Mouse (Mus musculus) CH12.LX (cell line): ENCODE results near the gene Prrt2.
A peak's percentile ranks its signal among the peaks of the same experiment; 100 is the strongest.

Source experiments
- CHD1 ChIP-seq: IDR thresholded peaks from 2 replicates; pipeline ENCODE4 v1.6.1; 2012; ENCODE audit warnings: low read depth, low read length, improper control_type of control experiment, inconsistent platforms
- HCFC1 ChIP-seq: IDR thresholded peaks from 2 replicates; pipeline ENCODE4 v1.6.1; 2012; ENCODE audit warnings: low read depth, mild to moderate bottlenecking, inconsistent platforms, low read length, improper control_type of control experiment
- KAT2A ChIP-seq: IDR thresholded peaks from 2 replicates; pipeline ENCODE4 v1.6.1; 2012; ENCODE audit warnings: low read length, improper control_type of control experiment, inconsistent platforms; ENCODE audit not compliant: insufficient replicate concordance
- SIN3A ChIP-seq: IDR thresholded peaks from 2 replicates; pipeline ENCODE4 v1.6.1; 2012; ENCODE audit warnings: low read length, improper control_type of control experiment, inconsistent platforms

DNA sequence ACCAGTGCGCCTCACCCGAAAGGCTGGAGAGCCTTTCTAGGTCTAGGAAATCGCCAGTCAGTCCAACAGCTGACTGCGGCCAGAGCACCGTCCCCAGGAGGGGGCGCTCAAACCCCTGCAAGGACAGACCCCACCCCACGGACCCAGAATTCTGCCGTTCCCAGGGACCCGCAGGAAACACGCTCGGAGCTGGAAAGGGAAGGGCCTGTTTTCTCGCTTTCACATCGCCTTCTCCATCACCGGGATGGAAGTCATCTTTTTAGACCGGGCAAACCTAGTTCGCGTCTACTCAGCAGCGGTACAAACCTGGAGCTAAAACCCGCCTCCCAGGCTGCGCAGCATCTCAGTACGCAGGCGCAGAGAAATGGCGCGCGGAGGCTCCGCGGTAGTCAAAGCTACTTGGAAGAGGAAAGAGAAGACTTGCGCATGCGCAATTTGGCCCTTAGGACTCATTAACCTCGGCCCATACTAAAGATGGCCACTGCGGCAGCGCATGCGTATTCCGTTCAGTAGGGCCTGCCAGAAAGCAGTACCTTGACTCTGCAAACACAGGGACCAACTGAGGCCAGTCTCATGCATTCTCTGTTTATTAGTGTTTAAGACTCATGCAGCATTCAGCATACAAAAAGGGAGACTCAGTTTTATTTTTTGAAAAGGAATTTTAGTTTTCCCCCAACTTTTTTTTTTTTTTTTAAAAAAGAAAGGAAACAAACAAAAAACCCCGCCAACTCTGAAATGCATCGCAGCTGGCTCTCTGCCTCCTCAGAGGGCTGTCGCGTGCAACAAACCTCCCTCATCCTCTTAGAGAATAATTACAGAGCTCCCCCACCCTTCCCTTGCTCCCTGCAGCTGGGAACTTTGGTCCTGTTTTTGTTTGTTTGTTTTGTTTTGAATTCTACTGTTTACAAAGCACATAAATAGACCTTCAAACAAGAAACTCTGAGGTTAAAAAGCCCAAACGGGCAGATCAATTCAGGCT, 3.8 kb downstream of the Prrt2 start, which contains the start of gene Pagr1a:
- TF ChIP-seq CHD1, result no peak
- TF ChIP-seq HCFC1, result peak; percentile 92
- TF ChIP-seq SIN3A, result peak; percentile 94
- peak; percentile 88; the same call in 1 of the 2 replicates for TF ChIP-seq KAT2A
